Mouse (Mus musculus) liver, embryonic 13.5 days (tissue): Measurements from ENCODE around the gene Arl5c. TPM values are rescaled to one million over a fixed set of nuclear protein-coding genes. Genes with fewer than 3 reads are reported as not detected.
A peak's percentile ranks its signal among the peaks of the same experiment; 100 is the strongest.

Experiments used
- ATAC-seq: fragments of 200-750 bp; cut with Nextera tagmentation; 2 replicates; pipeline ENCODE4 v1.8.0; 2017; ENCODE audit warnings: low read depth, mild to moderate bottlenecking, moderate number of reproducible peaks, moderate library complexity
- DNase-seq: peaks from one replicate; pipeline ENCODE4 v3.0.0; 2022
- H3K27ac ChIP-seq: fragments of 300-500 bp; sonication (generic); 2 replicates; pipeline ENCODE4 v1.5.1; 2015; ENCODE audit warnings: moderate library complexity, mild to moderate bottlenecking, inconsistent platforms
- H3K27me3 ChIP-seq: fragments of 300-500 bp; sonication (generic); 2 replicates; pipeline ENCODE4 v1.6.1; 2015; ENCODE audit warnings: mild to moderate bottlenecking, inconsistent platforms
- H3K36me3 ChIP-seq: fragments of 300-500 bp; sonication (generic); 2 replicates; pipeline ENCODE4 v1.6.1; 2015; ENCODE audit warnings: mild to moderate bottlenecking, inconsistent platforms
- H3K4me1 ChIP-seq: fragments of 300-500 bp; sonication (generic); replicated peaks from 2 replicates; pipeline ENCODE4 v1.6.1; 2015; ENCODE audit warnings: inconsistent platforms
- H3K4me2 ChIP-seq: fragments of 300-500 bp; sonication (generic); 2 replicates; pipeline ENCODE4 v1.6.1; 2015; ENCODE audit warnings: inconsistent platforms, mild to moderate bottlenecking, moderate library complexity
- H3K4me3 ChIP-seq: fragments of 300-500 bp; sonication (generic); replicated peaks from 2 replicates; pipeline ENCODE4 v1.5.1; 2015; ENCODE audit warnings: mild to moderate bottlenecking, inconsistent platforms
- H3K9ac ChIP-seq: fragments of 300-500 bp; sonication (generic); 2 replicates; pipeline ENCODE4 v1.6.1; 2015; ENCODE audit warnings: mild to moderate bottlenecking, inconsistent platforms
- H3K9me3 ChIP-seq: fragments of 300-500 bp; sonication (generic); replicated peaks from 2 replicates; pipeline ENCODE4 v1.6.1; 2016; ENCODE audit warnings: inconsistent platforms
- WGBS: fragments of 180-500 bp; shearing (Covaris S2); methylation state at CpG from one replicate; pipeline ENCODE4 v1.1.7; 2015; ENCODE audit not compliant: insufficient replicate concordance; 5-methylcytosine and 5-hydroxymethylcytosine counted together
- polyA plus RNA-seq: library from polyadenylated mRNA; unstranded; fragments of >200 nt; fragmentation: Nextera tagmentation; extraction: Ambion mirVana; gene quantifications from 2 replicates; pipeline ENCODE4 v1.2.1, GENCODE M21; 2015

Gene Arl5c
- polyA plus RNA-seq, 1 experiment from 2014 or later: 12.8 TPM

GRCm38 (mm10) chr11:98002627-98003026 lies 6.6 kb upstream of the Arl5c start:
- peak; percentile 59 for DNase-seq
- WGBS: 4% methylated on average over 12 of the region's 12 CpGs

DNA sequence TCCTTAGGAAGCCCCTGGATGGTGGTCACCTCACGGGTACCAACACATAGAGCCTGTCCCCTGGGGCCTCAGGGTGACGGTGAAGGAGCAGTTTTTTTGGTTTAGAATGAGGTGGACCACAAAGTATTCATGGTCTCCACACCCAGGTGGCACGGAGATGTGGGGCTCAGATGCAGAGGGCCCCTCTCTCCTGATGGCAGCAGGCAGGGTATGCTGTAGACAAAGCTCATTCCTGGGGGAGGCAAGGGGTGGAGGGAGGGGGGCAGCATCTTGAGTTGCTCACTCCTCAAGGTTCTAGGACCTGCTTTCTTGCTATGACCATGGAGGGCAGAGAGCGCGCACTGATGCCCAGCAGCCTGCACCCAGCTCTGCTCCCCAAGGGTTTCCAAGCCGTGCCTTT lies 6.0 kb upstream of the Arl5c start:
- WGBS: 59% methylated on average over 6 of the region's 6 CpGs
- no peak overlapping the region for H3K4me2 ChIP-seq
- DNase-seq (no peak), ATAC-seq (no peak)
- no peaks in the 10 kb centered on the region for H3K36me3 ChIP-seq
- H3K27ac ChIP-seq: no peak overlapping the region
- H3K4me1 ChIP-seq: peaks cover 49% of the 10 kb centered on the region
- no peaks in the 10 kb centered on the region for H3K9me3 ChIP-seq
- H3K4me3 ChIP-seq: no peak overlapping the region
- H3K9ac ChIP-seq: no peak overlapping the region
- peaks cover 61% of the 10 kb centered on the region for H3K27me3 ChIP-seq

More at GRCm38 (mm10) chr11:98002627-98003026, 6.6 kb upstream of the Arl5c start:
- Histone ChIP-seq H3K4me3 (peak overlapping the region; percentile 22), H3K27ac (no peak overlapping the region), H3K4me1 (peaks cover 44% of the 10 kb centered on the region), H3K9ac (peak overlapping the region; percentile 8; the same call in 1 of the 2 replicates), H3K27me3 (peaks cover 61% of the 10 kb centered on the region), H3K9me3 (no peaks in the 10 kb centered on the region), H3K36me3 (no peaks in the 10 kb centered on the region), H3K4me2 (peak overlapping the region; percentile 57)
- ATAC-seq: no peak

DNA sequence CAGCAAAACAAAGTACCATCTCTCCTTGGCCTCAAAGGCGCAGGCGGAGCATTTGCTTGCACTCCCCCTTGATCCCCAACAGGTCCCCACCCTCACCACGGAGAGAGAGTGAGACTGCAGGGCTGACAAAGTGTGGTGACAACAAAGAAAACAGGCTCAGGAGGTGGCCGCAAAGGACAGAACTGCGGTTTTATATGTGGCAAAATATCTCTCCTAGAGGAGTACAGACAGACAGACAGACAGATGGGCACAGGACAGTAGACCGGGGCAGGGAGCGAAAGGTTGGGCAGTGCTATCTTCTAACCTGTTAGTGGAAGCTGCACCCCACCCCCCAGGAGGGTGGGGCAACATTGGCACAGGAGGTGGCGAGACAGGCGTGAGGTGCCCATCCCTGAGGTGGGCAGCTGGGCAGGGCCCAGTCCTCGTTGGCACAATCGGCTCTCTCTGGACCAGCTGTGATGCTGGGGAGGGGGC lies 5.4 kb upstream of the Arl5c start:
- no peak overlapping the region for H3K27ac ChIP-seq
- H3K36me3 ChIP-seq: no peaks in the 10 kb centered on the region
- DNase-seq (no peak), ATAC-seq (no peak)
- H3K9me3 ChIP-seq: no peaks in the 10 kb centered on the region
- peaks cover 65% of the 10 kb centered on the region for H3K27me3 ChIP-seq
- H3K4me2 ChIP-seq: no peak overlapping the region
- 35% methylated on average over 11 of the region's 11 CpGs for WGBS
- peaks cover 55% of the 10 kb centered on the region for H3K4me1 ChIP-seq
- H3K4me3 ChIP-seq: no peak overlapping the region
- H3K9ac ChIP-seq: no peak overlapping the region

GRCm38 (mm10) chr11:98000378-98001140 lies 4.6 kb upstream of the Arl5c start:
- H3K9ac ChIP-seq: no peak overlapping the region
- ATAC-seq: no peak
- no peak overlapping the region for H3K4me3 ChIP-seq
- H3K4me2 ChIP-seq: no peak overlapping the region
- no peak overlapping the region; the same call in none of the 2 replicates for H3K27ac ChIP-seq
- peaks cover 61% of the 10 kb centered on the region for H3K4me1 ChIP-seq
- H3K36me3 ChIP-seq: no peaks in the 10 kb centered on the region
- H3K27me3 ChIP-seq: peaks cover 72% of the 10 kb centered on the region
- DNase-seq: no peak
- no peaks in the 10 kb centered on the region for H3K9me3 ChIP-seq
- 29% methylated on average over 7 of the region's 7 CpGs for WGBS

DNA sequence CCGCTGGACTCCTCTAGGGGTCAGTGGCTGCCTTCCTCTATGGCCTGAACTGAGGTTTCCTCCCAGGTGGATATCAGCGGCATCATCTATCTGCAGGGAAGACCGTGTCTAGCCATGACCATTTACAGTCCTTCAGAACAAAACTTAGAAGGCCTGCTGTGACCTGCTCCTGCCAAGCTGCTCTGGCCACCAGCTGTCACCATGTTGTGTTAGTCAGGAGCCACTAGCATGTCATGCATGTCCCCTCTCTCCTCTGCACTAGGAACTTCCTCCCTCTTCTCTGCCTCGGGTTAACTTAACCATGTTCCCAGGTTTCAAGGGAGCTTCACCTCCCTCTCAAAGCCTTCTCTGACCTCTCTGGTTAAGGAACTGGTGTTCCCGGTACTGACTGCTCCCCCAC lies 3.8 kb upstream of the Arl5c start:
- DNase-seq (no peak), ATAC-seq (no peak)
- H3K4me1 ChIP-seq: peaks cover 67% of the 10 kb centered on the region
- peak overlapping the region; percentile 5; the same call in 1 of the 2 replicates for H3K27ac ChIP-seq
- no peaks in the 10 kb centered on the region for H3K36me3 ChIP-seq
- no peaks in the 10 kb centered on the region for H3K9me3 ChIP-seq
- no peak overlapping the region for H3K4me2 ChIP-seq
- no peak overlapping the region for H3K4me3 ChIP-seq
- H3K27me3 ChIP-seq: peaks cover 76% of the 10 kb centered on the region
- H3K9ac ChIP-seq: no peak overlapping the region
- 44% methylated on average over 5 of the region's 5 CpGs for WGBS

DNA sequence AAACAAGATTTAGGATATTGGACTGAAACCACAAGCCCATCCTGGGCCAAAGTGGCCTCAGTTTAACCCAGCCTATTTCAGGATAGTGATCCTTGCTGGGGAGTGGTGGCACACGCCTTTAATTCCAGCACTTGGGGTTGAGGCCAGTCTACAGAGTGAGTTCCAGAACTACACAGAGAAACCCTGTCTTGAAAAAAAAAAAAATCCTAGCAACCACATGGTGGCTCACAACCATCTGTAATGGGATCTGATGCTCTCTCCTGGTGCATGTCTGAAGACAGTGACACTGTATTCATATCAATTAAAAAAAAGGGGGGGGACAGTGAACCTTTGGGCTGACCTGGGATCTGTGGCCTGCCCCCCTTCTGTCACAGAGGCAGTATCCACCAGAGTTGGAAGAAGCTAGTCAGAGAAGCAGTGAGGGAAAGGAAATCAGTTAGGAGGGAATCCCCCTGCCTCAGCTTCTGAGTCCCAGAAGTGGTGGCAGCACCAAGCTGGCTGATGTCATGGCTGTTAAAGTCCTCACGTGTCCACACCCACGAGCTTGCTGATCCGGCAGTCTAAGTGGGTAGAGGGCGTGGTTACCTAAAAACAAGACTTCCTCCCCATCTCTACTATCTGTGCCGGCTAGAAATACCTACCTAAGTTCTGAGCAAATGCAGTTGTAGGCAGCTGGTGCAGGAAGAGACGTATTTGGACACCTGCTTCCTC lies 3.1 kb upstream of the Arl5c start:
- no peak overlapping the region for H3K4me2 ChIP-seq
- no peak overlapping the region for H3K27ac ChIP-seq
- no peaks in the 10 kb centered on the region for H3K9me3 ChIP-seq
- peaks cover 73% of the 10 kb centered on the region for H3K4me1 ChIP-seq
- no peaks in the 10 kb centered on the region for H3K36me3 ChIP-seq
- no peak for DNase-seq
- H3K4me3 ChIP-seq: no peak overlapping the region
- 20% methylated on average over 7 of the region's 7 CpGs for whole genome bisulfite sequencing
- H3K9ac ChIP-seq: no peak overlapping the region
- peaks cover 72% of the 10 kb centered on the region for H3K27me3 ChIP-seq
- no peak for ATAC-seq

DNA sequence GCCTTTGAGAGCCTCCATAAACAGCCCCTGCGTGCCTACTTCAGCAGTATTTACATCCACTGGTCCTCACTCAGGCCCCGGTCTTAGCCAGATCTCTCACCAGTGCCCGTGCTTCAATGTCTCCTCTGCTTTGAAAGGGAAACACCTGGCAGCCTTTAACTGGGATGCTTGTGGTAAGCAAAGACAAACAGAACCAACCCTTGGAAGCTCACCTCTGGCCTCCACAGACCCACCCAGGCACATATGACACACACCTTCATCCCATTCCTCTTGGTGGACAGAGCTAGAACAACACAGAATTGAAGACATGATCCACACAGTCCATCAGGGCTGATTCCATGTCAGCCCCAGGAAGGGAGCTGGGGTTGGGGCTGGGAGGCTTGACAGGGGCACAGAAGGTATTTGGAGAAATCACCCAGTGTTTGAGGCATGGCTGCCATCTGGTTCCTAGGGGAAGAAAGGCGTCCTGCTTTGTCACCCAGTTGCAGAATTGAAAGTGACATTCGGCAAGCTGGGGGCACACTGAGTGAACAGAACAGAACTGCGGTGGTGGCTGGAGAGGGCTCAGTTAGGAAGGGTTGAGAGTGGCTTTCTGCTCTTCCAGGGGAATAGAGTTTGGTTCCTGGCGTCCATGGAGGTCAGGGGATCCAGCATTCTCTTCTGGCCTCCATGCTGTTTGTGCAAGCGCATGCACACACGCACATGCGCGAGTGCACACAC lies 2.3 kb upstream of the Arl5c start:
- H3K9me3 ChIP-seq: no peaks in the 10 kb centered on the region
- H3K27ac ChIP-seq: peak overlapping the region; percentile 47; the same call in 1 of the 2 replicates
- H3K4me2 ChIP-seq: no peak overlapping the region
- 69% methylated on average over 11 of the region's 11 CpGs for WGBS
- DNase-seq (no peak), ATAC-seq (no peak)
- H3K4me1 ChIP-seq: peaks cover 71% of the 10 kb centered on the region
- H3K36me3 ChIP-seq: no peaks in the 10 kb centered on the region
- no peak overlapping the region for H3K4me3 ChIP-seq
- H3K27me3 ChIP-seq: peaks cover 63% of the 10 kb centered on the region
- H3K9ac ChIP-seq: no peak overlapping the region

DNA sequence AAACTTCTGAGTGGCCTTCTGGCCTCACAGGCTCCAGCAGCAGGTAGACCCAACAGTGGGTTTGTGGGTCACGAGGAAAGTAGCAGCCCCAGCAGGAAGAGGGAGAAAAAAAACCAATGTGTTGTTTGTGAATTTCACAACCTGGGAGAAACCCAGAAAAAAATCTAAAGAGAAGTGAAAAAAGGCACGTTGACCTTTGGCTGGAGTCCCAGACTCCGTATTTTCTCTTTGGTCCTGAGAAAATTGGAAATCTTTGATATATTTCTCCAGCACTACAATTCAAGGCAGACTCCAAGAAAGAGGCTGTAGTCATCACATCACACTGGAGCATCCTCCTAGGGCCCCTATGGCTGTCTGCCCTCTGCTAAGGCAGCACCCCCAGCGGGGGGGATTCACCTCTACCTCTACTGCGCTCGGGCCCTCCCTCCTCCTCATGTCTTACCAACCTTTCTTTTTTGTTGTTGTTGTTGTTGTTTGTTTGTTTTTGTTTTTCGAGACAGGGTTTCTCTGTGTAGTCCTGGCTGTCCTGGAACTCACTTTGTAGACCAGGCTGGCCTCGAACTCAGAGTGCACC lies 1.5 kb upstream of the Arl5c start:
- peaks cover 58% of the 10 kb centered on the region for H3K27me3 ChIP-seq
- no peaks in the 10 kb centered on the region for H3K9me3 ChIP-seq
- H3K4me2 ChIP-seq: no peak overlapping the region
- H3K4me3 ChIP-seq: no peak overlapping the region
- DNase-seq: no peak
- 58% methylated on average over 8 of the region's 8 CpGs for WGBS
- H3K27ac ChIP-seq: peak overlapping the region; percentile 47; the same call in 1 of the 2 replicates
- no peak for ATAC-seq
- peaks cover 64% of the 10 kb centered on the region for H3K4me1 ChIP-seq
- H3K9ac ChIP-seq: no peak overlapping the region
- H3K36me3 ChIP-seq: no peaks in the 10 kb centered on the region

GRCm38 (mm10) chr11:97996691-97997090 lies 710 bp upstream of the Arl5c start:
- H3K36me3 ChIP-seq: no peaks in the 10 kb centered on the region
- WGBS: 48% methylated on average over 1 of the region's 1 CpGs
- H3K9me3 ChIP-seq: no peaks in the 10 kb centered on the region
- H3K27me3 ChIP-seq: peaks cover 50% of the 10 kb centered on the region
- DNase-seq (no peak), ATAC-seq (no peak)
- H3K9ac ChIP-seq: no peak overlapping the region
- H3K4me3 ChIP-seq: no peak overlapping the region
- peaks cover 59% of the 10 kb centered on the region for H3K4me1 ChIP-seq
- H3K27ac ChIP-seq: 0 out of 2 replicates have a peak overlapping the region, but pooled peaks have one; percentile 47
- H3K4me2 ChIP-seq: no peak overlapping the region

GRCm38 (mm10) chr11:97994539-97995100 lies 1.4 kb downstream of the Arl5c start:
- Histone ChIP-seq H3K27me3 (peaks cover 35% of the 10 kb centered on the region), H3K9me3 (no peaks in the 10 kb centered on the region), H3K27ac (no peak overlapping the region), H3K4me3 (peak overlapping the region; percentile 46), H3K9ac (peak overlapping the region; percentile 49), H3K36me3 (no peaks in the 10 kb centered on the region), H3K4me2 (peak overlapping the region; percentile 67), H3K4me1 (peaks cover 60% of the 10 kb centered on the region)
- DNase-seq (peak; percentile 70), ATAC-seq (peak; percentile 71)
- WGBS: 1% methylated on average over 13 of the region's 13 CpGs
